Mouse (Mus musculus) megakaryocyte-erythroid progenitor cell, adult 5-6 weeks (primary cell): ENCODE data around the gene Vrk3. TPM values are rescaled to one million over a fixed set of nuclear protein-coding genes. Genes with fewer than 3 reads are reported as not detected.

Experiments used
- ATAC-seq: replicated peaks from 2 replicates; pipeline ENCODE4 v1.8.0; 2016; ENCODE audit warnings: mild to moderate bottlenecking, inconsistent platforms; ENCODE audit not compliant: severe bottlenecking, poor library complexity, low FRiP score, low TSS enrichment
- total RNA-seq, 2 experiments: library from RNA; stranded (forward) in 1 of 2; stranded (reverse) in 1 of 2; fragments of 200-1000, 215-1000 nt in 1 of 2; fragments of >200 nt in 1 of 2; fragmentation: Nextera tagmentation in 1 of 2; gene quantifications; 2 replicates each; pipeline ENCODE4 v1.2.3; 2014 to 2017

Vrk3 gene
- total RNA-seq, 2 experiments from 2014 or later: 34.2 to 81.2 TPM

DNA sequence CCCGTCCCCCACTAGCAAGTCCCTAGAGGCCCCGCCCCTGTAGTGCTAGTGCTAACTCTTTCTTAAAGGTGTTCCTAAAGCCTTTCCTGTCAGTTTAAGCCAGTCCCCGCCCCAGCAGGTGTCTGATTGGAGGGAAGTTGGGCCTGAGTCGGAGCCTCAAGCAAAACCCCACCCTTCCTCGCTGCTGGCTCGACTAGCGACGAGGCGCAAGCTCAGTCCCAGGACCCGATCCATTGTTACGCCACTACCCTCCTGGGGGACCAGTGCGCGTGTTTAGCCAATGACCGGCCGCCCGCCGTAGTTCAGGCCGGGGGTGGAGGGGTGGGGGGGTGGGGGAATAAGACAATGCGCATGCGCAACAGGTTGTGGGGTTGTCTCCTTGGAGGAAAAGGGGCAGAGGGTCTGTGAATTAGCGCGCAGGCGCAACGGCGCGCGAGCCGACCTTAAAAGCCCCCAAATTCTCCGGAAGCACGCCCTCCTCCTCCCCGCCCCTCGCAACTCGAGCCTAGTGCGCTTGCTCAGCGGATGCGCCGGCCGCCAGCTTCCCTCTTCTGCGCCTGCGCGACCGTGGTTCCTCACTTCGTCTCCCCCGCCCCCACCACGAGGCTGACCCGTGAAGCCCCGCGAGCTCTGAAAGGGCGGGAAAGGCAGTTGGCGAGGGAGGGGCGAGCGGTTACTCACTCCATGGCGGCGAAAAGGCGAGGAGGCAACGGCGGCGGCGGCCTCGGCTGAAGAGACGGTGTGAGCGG is 67.7 kb downstream of the Vrk3 start, which contains the start of the genes Nup62 and Il4i1:
Gene Nup62 (plus strand): TSS at position 368 of the 749 bp plus-strand sequence.
Gene Il4i1 (plus strand): TSS at position 667 of the 749 bp plus-strand sequence.
- peak; percentile 92 for ATAC-seq

DNA sequence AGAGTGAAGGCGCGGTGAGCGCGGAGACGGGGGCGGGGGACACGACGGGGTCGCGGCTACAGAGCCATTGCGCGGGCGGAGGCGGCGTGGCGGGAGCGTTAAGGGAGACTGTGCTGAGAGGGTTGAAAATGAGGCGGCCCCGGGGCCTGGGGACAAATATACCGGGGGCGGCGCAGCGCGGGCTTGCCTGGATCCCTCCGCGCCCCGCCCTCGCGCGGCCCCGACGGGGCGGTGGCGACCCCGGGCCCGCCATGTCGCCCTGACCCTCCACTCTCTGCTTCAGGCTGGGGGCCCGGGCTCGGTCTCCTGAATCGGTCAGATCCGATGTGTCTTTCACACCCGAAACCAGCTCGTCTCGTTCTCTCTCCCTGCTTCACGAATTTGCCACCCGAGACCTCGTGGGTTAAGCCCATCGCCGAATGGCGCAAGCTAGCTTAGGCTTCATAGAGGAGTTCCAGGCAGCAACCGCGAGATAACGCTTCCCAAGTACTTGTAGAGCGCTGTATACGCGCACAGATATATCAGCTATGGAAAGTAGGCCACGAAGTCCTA is 68.3 kb downstream of the Vrk3 start, which contains the start of gene Atf5:
Gene Atf5 (minus strand): TSS at position 189 of the 552 bp plus-strand sequence.
- ATAC-seq: no peak

DNA sequence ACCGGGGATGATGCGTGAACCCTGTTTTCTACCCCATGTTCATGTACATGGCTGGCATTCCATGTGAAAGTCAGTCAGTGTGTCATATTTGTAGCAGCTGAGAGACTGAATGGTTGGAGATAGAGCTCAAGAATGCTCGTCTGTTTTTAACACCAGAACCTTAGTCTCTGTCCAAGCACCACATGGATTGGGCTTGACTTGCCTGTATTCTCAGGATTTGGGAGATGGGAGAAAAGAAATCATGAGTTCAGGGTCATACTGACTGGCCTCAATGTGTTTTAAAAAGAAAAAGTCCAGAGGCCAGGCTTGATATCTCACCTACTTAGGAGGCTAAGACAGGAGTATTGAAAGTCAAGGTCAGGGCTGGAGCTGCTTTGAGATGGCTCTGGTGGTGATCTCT is 69.2 kb downstream of the Vrk3 start:
- ATAC-seq: no peak

DNA sequence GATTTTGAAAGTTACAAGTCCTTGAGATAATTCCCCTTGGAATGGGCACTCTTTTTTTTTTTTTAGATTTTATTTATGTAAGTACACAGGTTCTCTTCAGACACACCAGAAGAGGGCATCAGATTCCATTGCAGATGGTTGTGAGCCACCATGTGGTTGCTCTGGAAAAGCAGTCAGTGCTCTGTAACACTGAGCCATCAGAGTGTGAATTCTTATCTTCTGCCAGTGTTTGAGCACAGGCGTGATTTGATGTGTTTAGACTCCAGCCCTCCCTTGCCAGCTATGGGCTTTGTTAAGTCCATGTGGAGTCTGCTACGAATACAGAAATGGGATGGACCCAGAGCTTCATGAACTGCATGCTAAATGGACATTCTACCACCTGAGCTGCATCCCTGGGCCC is 70.0 kb downstream of the Vrk3 start:
- ATAC-seq: no peak

DNA sequence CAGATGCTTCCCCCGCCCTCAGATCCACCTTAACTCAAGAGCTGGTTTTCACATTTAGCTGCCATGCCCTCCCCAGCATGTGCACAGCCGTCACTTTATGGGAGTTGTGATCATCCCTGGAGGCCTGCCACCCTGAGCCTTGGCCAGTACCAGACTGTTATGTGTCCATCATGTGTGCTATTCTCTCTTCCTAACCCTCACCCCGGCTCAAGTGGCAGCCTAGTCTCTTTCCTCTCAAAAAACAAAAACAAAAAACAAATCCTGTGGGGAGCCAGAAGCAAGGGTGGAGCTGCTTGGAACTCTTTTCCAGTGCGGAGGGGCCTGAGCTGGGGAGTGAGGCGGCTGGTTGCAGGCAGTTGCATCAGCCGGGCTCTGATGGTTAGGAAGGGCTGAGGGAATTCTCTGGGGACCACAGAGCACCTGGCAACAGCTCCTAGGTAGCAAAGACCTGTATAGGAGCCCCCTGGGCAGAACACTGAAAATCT is 70.6 kb downstream of the Vrk3 start:
- no peak for ATAC-seq

DNA sequence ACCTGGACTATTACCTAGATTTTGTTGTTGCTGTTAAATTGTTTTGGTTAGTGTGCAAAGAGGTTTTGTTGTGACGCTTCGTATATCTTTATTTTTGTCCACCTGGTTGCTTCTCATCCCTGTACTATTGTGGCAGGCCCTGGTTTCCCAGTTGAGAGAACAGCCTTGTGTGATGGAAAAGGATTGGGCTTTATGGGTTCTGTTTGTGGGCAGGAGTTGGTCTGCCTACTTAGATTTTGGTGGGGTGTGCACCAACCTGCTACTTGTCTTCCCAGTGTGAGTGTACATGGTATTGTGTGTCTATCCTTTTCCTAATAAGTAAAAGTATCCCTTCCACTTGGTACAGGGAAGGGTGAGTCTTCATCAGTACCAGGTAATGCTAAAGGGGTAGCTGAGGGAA is 71.2 kb downstream of the Vrk3 start:
- no peak for ATAC-seq

DNA sequence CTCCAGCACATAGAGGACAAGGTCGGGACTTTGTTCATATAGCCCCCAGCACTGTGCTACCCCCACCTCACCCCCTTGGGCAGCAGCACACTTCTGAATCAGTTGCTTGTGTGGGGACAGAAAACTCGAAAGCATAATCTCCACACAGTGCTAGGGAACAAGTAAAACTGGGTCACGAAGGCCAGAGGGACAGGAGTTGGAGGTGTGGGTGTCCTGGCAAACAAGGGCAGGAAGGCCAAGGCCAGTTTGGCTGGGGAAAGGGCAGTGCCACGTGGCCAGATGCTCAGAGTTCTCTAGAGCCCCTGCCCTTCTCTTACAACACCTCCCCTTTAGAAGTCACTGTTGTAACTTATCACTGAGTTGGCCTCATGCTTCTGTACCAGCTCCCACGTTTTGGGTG is 71.7 kb downstream of the Vrk3 start:
- ATAC-seq: no peak

DNA sequence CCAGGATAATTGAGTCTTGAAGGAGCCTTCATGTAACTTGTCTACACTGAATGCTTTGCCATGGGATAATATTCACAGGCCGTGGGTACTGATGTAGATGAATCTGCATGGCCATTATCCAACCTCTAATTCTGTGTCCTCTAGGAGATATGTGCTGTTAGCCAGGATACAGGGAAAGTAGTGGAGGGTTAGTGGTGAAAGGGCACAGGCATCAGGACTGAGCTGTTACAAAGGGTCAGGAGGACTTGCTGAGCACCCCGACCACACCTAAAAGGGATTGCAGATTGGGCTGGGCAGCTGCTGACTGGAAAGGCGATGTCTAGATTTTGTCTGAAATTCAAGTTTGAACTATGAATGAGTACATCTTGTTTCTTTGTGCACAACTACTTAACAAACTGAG is 72.3 kb downstream of the Vrk3 start:
- no peak for ATAC-seq

DNA sequence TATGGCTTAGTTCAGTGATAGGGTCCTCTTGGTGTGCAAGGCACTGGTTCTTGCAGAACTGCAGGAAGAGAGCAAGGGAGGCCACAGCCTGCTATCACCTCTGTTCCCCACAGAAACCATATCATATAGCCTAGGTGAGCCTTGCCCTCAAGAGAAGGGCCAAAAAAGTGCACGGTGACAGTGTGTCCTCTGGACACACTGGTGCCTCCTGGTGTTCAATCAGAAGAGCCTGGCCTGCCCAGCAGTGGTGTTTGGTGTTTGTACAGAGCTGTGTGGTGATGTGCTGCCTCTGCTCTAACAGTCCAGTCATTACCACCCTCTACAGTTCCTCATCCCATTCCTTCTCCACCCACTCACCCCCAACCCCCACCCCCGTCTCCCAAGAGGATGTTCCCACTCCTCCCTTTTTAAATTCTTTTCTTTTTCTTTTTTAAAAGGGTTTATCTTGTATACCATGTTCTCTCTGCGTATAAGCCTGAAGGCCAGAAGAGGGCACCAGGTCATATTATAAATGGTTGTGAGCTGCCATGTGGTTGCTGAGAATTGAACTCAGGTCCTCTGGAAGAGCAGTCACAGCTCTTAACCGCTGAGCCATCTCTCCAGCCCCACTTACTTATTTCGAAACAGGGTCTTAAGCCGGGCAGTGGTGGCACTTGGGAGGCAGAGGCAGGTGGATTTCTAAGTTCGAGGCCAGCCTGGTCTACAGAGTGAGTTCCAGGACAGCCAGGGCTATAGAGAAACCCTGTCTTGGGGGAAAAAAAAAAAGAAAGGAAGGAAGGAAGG is 73.6 kb downstream of the Vrk3 start:
- peak; percentile 35 for ATAC-seq

DNA sequence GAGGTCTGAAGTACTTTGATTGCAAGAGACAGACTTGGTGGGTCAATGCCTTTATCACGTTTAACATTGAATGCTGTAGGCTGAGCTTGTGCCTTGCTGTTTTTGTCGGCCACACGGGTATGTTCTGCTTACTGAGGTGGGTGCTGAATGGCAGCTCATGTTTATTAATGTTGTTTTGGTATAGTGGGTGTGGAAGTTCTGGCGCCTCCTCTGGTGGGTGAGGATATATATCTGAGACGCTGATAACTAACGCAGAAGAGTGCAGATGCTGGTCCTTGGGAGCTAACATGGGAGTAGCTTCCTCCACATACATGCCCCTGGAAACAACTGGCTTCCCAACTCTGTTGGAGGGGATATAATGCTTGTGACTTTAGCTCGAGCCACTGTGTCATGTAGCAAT is 75.2 kb downstream of the Vrk3 start:
- ATAC-seq: peak; percentile 38; the same call in 1 of the 2 replicates

DNA sequence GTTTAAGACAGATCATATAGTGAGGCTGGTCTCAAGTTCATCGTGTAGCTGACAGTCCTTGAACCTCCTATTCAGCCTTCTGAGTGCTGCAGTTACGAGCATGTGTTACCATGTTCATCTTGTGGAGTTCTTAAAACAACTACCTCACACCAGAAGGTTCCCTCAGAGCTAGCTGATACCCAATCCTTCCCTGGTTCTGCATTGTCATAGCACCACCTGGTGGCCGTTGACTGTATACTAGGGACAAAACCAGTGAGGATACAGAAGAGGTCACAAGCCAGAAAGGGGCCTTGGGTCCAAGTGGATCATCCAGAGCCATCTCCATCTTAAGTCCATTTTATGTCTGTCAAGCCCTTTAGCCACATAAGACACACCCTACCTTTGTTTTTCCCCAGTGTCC is 76.7 kb downstream of the Vrk3 start:
- ATAC-seq: no peak; the same call in 1 of the 2 replicates

DNA sequence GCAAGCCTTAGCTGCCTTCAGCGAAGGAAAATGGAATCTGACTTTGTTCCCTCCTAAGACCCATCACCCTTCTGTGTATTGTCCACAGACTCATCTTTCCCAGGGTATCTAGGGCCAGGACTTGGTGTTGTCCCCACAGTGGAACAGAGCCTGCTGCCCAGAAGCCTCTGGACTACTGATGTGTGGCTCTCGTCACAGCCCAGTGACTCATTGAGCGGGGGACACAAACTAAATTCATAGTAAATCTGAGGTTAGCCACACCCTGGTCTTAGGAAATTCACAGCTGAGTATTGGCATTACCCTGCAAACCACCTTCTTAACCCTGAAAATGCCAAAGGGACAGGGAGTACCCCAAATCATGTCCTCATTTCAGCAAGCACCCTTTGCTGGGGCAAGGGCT is 78.6 kb downstream of the Vrk3 start:
- no peak for ATAC-seq

Other genes starting within 250 kb of the Vrk3 start
- 0.48 TPM in 1 of 2 replicates, not detected in the other for gene Mybpc2, start 223.8 kb upstream of the Vrk3 start, total RNA-seq (2014; fragmentation: Nextera tagmentation)
- not detected in 2 replicates for gene Mybpc2, start 223.8 kb upstream of the Vrk3 start, total RNA-seq (2017)
- 0.67 and 4.7 TPM in 2 replicates for gene Spib, start 216.3 kb upstream of the Vrk3 start, total RNA-seq (2014; fragmentation: Nextera tagmentation)
- gene Spib, start 216.3 kb upstream of the Vrk3 start, total RNA-seq (2017): not detected in 2 replicates
- gene Pold1, start 199.6 kb upstream of the Vrk3 start, total RNA-seq (2014; fragmentation: Nextera tagmentation): 194 and 214 TPM in 2 replicates
- 61.0 and 90.8 TPM in 2 replicates for gene Pold1, start 199.6 kb upstream of the Vrk3 start, total RNA-seq (2017)
- gene Nr1h2, start 194.5 kb upstream of the Vrk3 start, total RNA-seq (2014; fragmentation: Nextera tagmentation): 68.7 and 69.2 TPM in 2 replicates
- gene Nr1h2, start 194.5 kb upstream of the Vrk3 start, total RNA-seq (2017): 28.8 and 59.9 TPM in 2 replicates
- gene Napsa, start 176.0 kb upstream of the Vrk3 start, total RNA-seq (2014; fragmentation: Nextera tagmentation): 5.3 and 10.3 TPM in 2 replicates
- gene Napsa, start 176.0 kb upstream of the Vrk3 start, total RNA-seq (2017): 2.0 and 11.0 TPM in 2 replicates
- 1.9 and 7.9 TPM in 2 replicates for gene Kcnc3, start 157.7 kb upstream of the Vrk3 start, total RNA-seq (2014; fragmentation: Nextera tagmentation)
- 0.11 TPM in 1 of 2 replicates, not detected in the other for gene Kcnc3, start 157.7 kb upstream of the Vrk3 start, total RNA-seq (2017)
- not detected in 2 replicates for gene Myh14, start 77.6 kb upstream of the Vrk3 start, total RNA-seq (2014; fragmentation: Nextera tagmentation)
- not detected in 2 replicates for gene Myh14, start 77.6 kb upstream of the Vrk3 start, total RNA-seq (2017)
- gene Izumo2, start 39.7 kb upstream of the Vrk3 start, total RNA-seq (2014; fragmentation: Nextera tagmentation): not detected in 2 replicates
- not detected in 2 replicates for gene Izumo2, start 39.7 kb upstream of the Vrk3 start, total RNA-seq (2017)
- gene Zfp473, start 2.6 kb downstream of the Vrk3 start, total RNA-seq (2014; fragmentation: Nextera tagmentation): 0.22 and 2.0 TPM in 2 replicates
- 6.5 TPM in 1 of 2 replicates, not detected in the other for gene Zfp473, start 2.6 kb downstream of the Vrk3 start, total RNA-seq (2017)
- gene Nup62, start 67.7 kb downstream of the Vrk3 start, total RNA-seq (2014; fragmentation: Nextera tagmentation): 103 and 109 TPM in 2 replicates
- 167 and 183 TPM in 2 replicates for gene Nup62, start 67.7 kb downstream of the Vrk3 start, total RNA-seq (2017)
- 2.5 and 6.5 TPM in 2 replicates for gene Il4i1, start 68.0 kb downstream of the Vrk3 start, total RNA-seq (2014; fragmentation: Nextera tagmentation)
- 0.76 and 1.7 TPM in 2 replicates for gene Il4i1, start 68.0 kb downstream of the Vrk3 start, total RNA-seq (2017)
- gene Atf5, start 68.2 kb downstream of the Vrk3 start, total RNA-seq (2014; fragmentation: Nextera tagmentation): 3.5 and 6.8 TPM in 2 replicates
- 1.3 and 2.8 TPM in 2 replicates for gene Atf5, start 68.2 kb downstream of the Vrk3 start, total RNA-seq (2017)
- gene Akt1s1, start 100.6 kb downstream of the Vrk3 start, total RNA-seq (2014; fragmentation: Nextera tagmentation): 21.1 and 23.7 TPM in 2 replicates
- 19.2 and 24.5 TPM in 2 replicates for gene Akt1s1, start 100.6 kb downstream of the Vrk3 start, total RNA-seq (2017)
- 26.7 and 61.9 TPM in 2 replicates for gene Tbc1d17, start 100.7 kb downstream of the Vrk3 start, total RNA-seq (2014; fragmentation: Nextera tagmentation)
- gene Tbc1d17, start 100.7 kb downstream of the Vrk3 start, total RNA-seq (2017): 13.7 and 49.6 TPM in 2 replicates
- 25.2 and 58.9 TPM in 2 replicates for gene Pnkp, start 108.7 kb downstream of the Vrk3 start, total RNA-seq (2014; fragmentation: Nextera tagmentation)
- gene Pnkp, start 108.7 kb downstream of the Vrk3 start, total RNA-seq (2017): 18.4 and 30.5 TPM in 2 replicates
- gene Ptov1, start 121.4 kb downstream of the Vrk3 start, total RNA-seq (2014; fragmentation: Nextera tagmentation): 79.6 and 88.8 TPM in 2 replicates
- 19.6 and 40.9 TPM in 2 replicates for gene Ptov1, start 121.4 kb downstream of the Vrk3 start, total RNA-seq (2017)
- 42.0 and 71.7 TPM in 2 replicates for gene Med25, start 144.3 kb downstream of the Vrk3 start, total RNA-seq (2014; fragmentation: Nextera tagmentation)
- gene Med25, start 144.3 kb downstream of the Vrk3 start, total RNA-seq (2017): 12.1 and 18.1 TPM in 2 replicates
- 12.0 and 19.8 TPM in 2 replicates for gene Fuz, start 147.7 kb downstream of the Vrk3 start, total RNA-seq (2014; fragmentation: Nextera tagmentation)
- gene Fuz, start 147.7 kb downstream of the Vrk3 start, total RNA-seq (2017): 14.2 and 18.3 TPM in 2 replicates
- gene Ap2a1, start 181.1 kb downstream of the Vrk3 start, total RNA-seq (2014; fragmentation: Nextera tagmentation): 95.3 and 104 TPM in 2 replicates
- 23.8 and 37.1 TPM in 2 replicates for gene Ap2a1, start 181.1 kb downstream of the Vrk3 start, total RNA-seq (2017)
- not detected in 2 replicates for gene Tsks, start 194.8 kb downstream of the Vrk3 start, total RNA-seq (2014; fragmentation: Nextera tagmentation)
- gene Tsks, start 194.8 kb downstream of the Vrk3 start, total RNA-seq (2017): not detected in 2 replicates
- 4.1 and 11.5 TPM in 2 replicates for gene Cpt1c, start 226.4 kb downstream of the Vrk3 start, total RNA-seq (2014; fragmentation: Nextera tagmentation)
- 0.91 and 1.3 TPM in 2 replicates for gene Cpt1c, start 226.4 kb downstream of the Vrk3 start, total RNA-seq (2017)
- gene Prmt1, start 238.2 kb downstream of the Vrk3 start, total RNA-seq (2014; fragmentation: Nextera tagmentation): 160 and 230 TPM in 2 replicates
- 132 and 171 TPM in 2 replicates for gene Prmt1, start 238.2 kb downstream of the Vrk3 start, total RNA-seq (2017)
- gene Irf3, start 249.2 kb downstream of the Vrk3 start, total RNA-seq (2014; fragmentation: Nextera tagmentation): 80.4 and 150 TPM in 2 replicates
- 84.3 and 104 TPM in 2 replicates for gene Irf3, start 249.2 kb downstream of the Vrk3 start, total RNA-seq (2017)